Mouse (Mus musculus) olfactory bulb, adult 2 months (tissue): ENCODE results near the gene Lst1.

Source experiments
- CTCF ChIP-seq: fragments of 200-500 bp; IDR thresholded peaks from 2 replicates; pipeline ENCODE4 v1.5.1; 2012; ENCODE audit warnings: low read depth, mild to moderate bottlenecking, low read length, moderate library complexity; ENCODE audit not compliant: insufficient read depth
- POLR2A ChIP-seq: fragments of 200-500 bp; IDR thresholded peaks from 2 replicates; pipeline ENCODE4 v1.6.1; 2012; ENCODE audit warnings: mild to moderate bottlenecking, low read depth, low read length, moderate library complexity; ENCODE audit not compliant: insufficient read depth

DNA sequence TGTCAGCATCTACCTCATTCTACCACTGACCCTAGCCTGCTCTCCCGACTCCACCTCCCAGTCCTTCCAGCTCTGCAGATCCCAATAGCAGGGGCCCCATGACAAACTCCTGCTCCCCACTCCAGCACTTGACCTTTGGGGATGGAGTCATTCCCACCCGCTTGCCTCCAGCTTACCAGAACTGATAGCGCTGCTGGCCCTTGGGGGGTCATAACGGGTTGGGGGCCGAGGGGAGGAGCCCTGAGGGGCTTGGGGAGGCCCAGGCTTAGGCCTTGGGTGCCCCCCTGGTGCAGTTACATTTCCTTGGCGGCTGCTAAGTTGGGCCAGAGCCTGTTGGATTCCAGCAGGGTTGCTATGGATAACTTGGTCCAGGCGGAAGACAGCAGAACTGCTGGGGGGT, 33.6 kb downstream of the Lst1 start:
- TF ChIP-seq CTCF (no peak), POLR2A (no peak)
